Mouse (Mus musculus) ES-CJ7 (cell line): ENCODE data around the gene Ccdc113.

Experiments
- DNase-seq: peaks from one replicate; pipeline ENCODE4 v3.0.0; 2011; ENCODE audit warnings: low read depth, low spot score

The Ccdc113 gene

GRCm38 (mm10) chr8:95533584-95534387, at the start of gene Ccdc113:
Gene Ccdc113, plus strand, starts transcription at chr8:95534085.
- peak; percentile 88 for DNase-seq

GRCm38 (mm10) chr8:95487800-95488697, 45.8 kb upstream of the Ccdc113 start:
- no peak for DNase-seq

GRCm38 (mm10) chr8:95488698-95489332, 45.1 kb upstream of the Ccdc113 start:
- peak; percentile 73 for DNase-seq

- DNase-seq = no peak
Observed at GRCm38 (mm10) chr8:95490006-95490405, 43.9 kb upstream of the Ccdc113 start, which contains the start of gene Csnk2a2. Gene Csnk2a2, minus strand, starts transcription at chr8:95490039.

GRCm38 (mm10) chr8:95492057-95492456, 41.8 kb upstream of the Ccdc113 start:
- DNase-seq = no peak

- DNase-seq = peak; percentile 53
Observed at GRCm38 (mm10) chr8:95495444-95495843, 38.4 kb upstream of the Ccdc113 start.

- no peak for DNase-seq
Observed at GRCm38 (mm10) chr8:95496420-95496819, 37.5 kb upstream of the Ccdc113 start.

GRCm38 (mm10) chr8:95497821-95498220, 36.1 kb upstream of the Ccdc113 start:
- no peak for DNase-seq

GRCm38 (mm10) chr8:95499266-95500064, 34.4 kb upstream of the Ccdc113 start:
- DNase-seq = no peak

GRCm38 (mm10) chr8:95500436-95500835, 33.4 kb upstream of the Ccdc113 start:
- no peak for DNase-seq

GRCm38 (mm10) chr8:95502431-95502830, 31.5 kb upstream of the Ccdc113 start:
- DNase-seq = no peak

- peak; percentile 79 for DNase-seq
Observed at GRCm38 (mm10) chr8:95504835-95505234, 29.1 kb upstream of the Ccdc113 start.

- no peak for DNase-seq
Observed at GRCm38 (mm10) chr8:95505606-95506005, 28.3 kb upstream of the Ccdc113 start.

- DNase-seq = peak; percentile 66
Observed at GRCm38 (mm10) chr8:95506245-95506644, 27.6 kb upstream of the Ccdc113 start.

GRCm38 (mm10) chr8:95512257-95512656, 21.6 kb upstream of the Ccdc113 start:
- no peak for DNase-seq

GRCm38 (mm10) chr8:95513219-95513618, 20.7 kb upstream of the Ccdc113 start:
- no peak for DNase-seq

GRCm38 (mm10) chr8:95516928-95517327, 17.0 kb upstream of the Ccdc113 start:
- DNase-seq = no peak

- DNase-seq = no peak
Observed at GRCm38 (mm10) chr8:95523991-95524390, 9.9 kb upstream of the Ccdc113 start.

- DNase-seq = peak; percentile 37
Observed at GRCm38 (mm10) chr8:95528194-95528593, 5.7 kb upstream of the Ccdc113 start.

GRCm38 (mm10) chr8:95528750-95529310, 5.1 kb upstream of the Ccdc113 start:
- DNase-seq = peak; percentile 74

GRCm38 (mm10) chr8:95532206-95532605, 1.7 kb upstream of the Ccdc113 start:
- DNase-seq = peak; percentile 76
